19 mouse cellular contexts compared by ENCODE assay signal in the genomic region with DNA sequence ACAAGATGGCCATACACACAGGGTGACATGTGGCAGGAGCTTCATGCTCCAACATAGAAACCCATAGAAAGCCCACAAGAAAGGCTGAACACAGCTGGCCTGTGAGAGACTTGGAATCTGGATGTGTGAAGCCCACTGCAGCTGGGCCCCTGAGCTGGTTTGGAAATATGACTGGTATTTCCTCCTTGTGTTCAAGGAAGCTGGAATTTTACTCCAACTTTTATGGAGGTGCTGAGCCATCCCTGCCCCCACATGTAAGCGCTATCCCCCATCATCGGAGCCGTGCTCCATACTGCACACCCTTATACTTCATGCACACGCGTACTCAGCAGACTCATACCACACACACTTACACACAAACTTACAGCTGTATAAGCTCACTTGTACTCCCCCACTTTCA.
DNase-seq lines count a peak whose midpoint lies in the region; ATAC-seq and TF ChIP-seq lines count a peak whose summit lies in the region.
"Had no signal": no experiment of that assay in that cellular context is flagged by ENCODE, and none has a peak within 500 bp of the region (broad histone marks: within the 10 kb centered on the region; RNA-seq: fewer than 3 reads in every experiment).

No protein-coding gene starts in this region.

- H3K4me1 ChIP-seq in kidney, embryonic 14.5 days (ENCODE audit: control insufficient read depth, insufficient read depth, low read length): peaks cover 14% of the 10 kb centered on the region; the same call in 1 of the 2 replicates
- no peaks in the 10 kb centered on the region for H3K4me1 ChIP-seq in stomach, embryonic 14.5 days (ENCODE audit: control insufficient read depth, insufficient read depth, low read length)
- H3K4me1 ChIP-seq in stomach, postnatal 0 days (replicated peaks; ENCODE audit: control insufficient read depth, insufficient read depth): no peaks in the 10 kb centered on the region
- H3K4me1 ChIP-seq in limb, embryonic 10.5 days: peaks cover 13% of the 10 kb centered on the region; the same call in 1 of the 2 replicates

- H3K27ac ChIP-seq in kidney, embryonic 14.5 days (ENCODE audit: low read depth, low read length): no peak overlapping the region
- H3K27ac ChIP-seq in stomach, embryonic 14.5 days (ENCODE audit: low read length): no peak overlapping the region; the same call in 1 of the 2 replicates
- no peak overlapping the region for H3K27ac ChIP-seq in stomach, postnatal 0 days (replicated peaks)
- peak overlapping the region; percentile 54; the same call in 1 of the 2 replicates for H3K27ac ChIP-seq in limb, embryonic 10.5 days
- H3K27ac ChIP-seq: left cerebral cortex, adult 2 months had no signal

- 0 out of 2 replicates have a peak, but pooled peaks cover 7% of the 10 kb centered on the region for H3K9me3 ChIP-seq in kidney, embryonic 14.5 days (ENCODE audit: control insufficient read depth, low read length)
- no peaks in the 10 kb centered on the region; the same call in 1 of the 2 replicates for H3K9me3 ChIP-seq in stomach, embryonic 14.5 days (ENCODE audit: control insufficient read depth, low read depth, low read length)
- no peaks in the 10 kb centered on the region for H3K9me3 ChIP-seq in stomach, postnatal 0 days (ENCODE audit: control insufficient read depth, low read length)
- H3K9me3 ChIP-seq in limb, embryonic 10.5 days (replicated peaks): no peaks in the 10 kb centered on the region

- H3K4me2 ChIP-seq in kidney, embryonic 14.5 days (replicated peaks; ENCODE audit: low read depth, low read length): no peak overlapping the region
- no peak overlapping the region for H3K4me2 ChIP-seq in stomach, embryonic 14.5 days (replicated peaks; ENCODE audit: low read depth, low read length)
- no peak overlapping the region for H3K4me2 ChIP-seq in stomach, postnatal 0 days (replicated peaks; ENCODE audit: low read depth)

- no peak; the same call in 1 of the 2 replicates for ATAC-seq in kidney, embryonic 14.5 days (ENCODE audit: low FRiP score, low TSS enrichment)
- ATAC-seq in stomach, embryonic 14.5 days (ENCODE audit: insufficient number of reproducible peaks, insufficient read depth, low FRiP score, low read depth): peak; percentile 56; the same call in 1 of the 2 replicates
- ATAC-seq in stomach, postnatal 0 days (ENCODE audit: low FRiP score, low TSS enrichment): no peak
- ATAC-seq: activated CD4-positive, CD25-positive, alpha-beta regulatory T cell, adult 4 months; forebrain, embryonic 16.5 days; midbrain, embryonic 16.5 days; Patski had no signal

- 69% methylated on average over 5 of the region's 5 CpGs for WGBS in kidney, embryonic 14.5 days
- WGBS in stomach, embryonic 14.5 days: 60% methylated on average over 5 of the region's 5 CpGs
- 57% methylated on average over 5 of the region's 5 CpGs for WGBS in stomach, postnatal 0 days
- WGBS in limb, embryonic 10.5 days: 90% methylated on average over 5 of the region's 5 CpGs

- no peaks in the 10 kb centered on the region for H3K27me3 ChIP-seq in kidney, embryonic 14.5 days (ENCODE audit: control insufficient read depth, insufficient read depth, low read length)
- no peaks in the 10 kb centered on the region for H3K27me3 ChIP-seq in stomach, embryonic 14.5 days (ENCODE audit: control insufficient read depth, insufficient read depth, low read length)
- H3K27me3 ChIP-seq in stomach, postnatal 0 days (ENCODE audit: control insufficient read depth, insufficient read depth, low read length): no peaks in the 10 kb centered on the region
- H3K27me3 ChIP-seq in limb, embryonic 10.5 days (ENCODE audit: low read depth, poor library complexity, severe bottlenecking): no peaks in the 10 kb centered on the region
- H3K27me3 ChIP-seq: Patski had no signal

- TF ChIP-seq CTCF in stomach, postnatal 0 days (IDR thresholded peaks at IDR 0.05; ENCODE audit: low read depth): no peak

- no peaks in the 10 kb centered on the region for H3K36me3 ChIP-seq in kidney, embryonic 14.5 days (ENCODE audit: control insufficient read depth, insufficient read depth, low read length)
- H3K36me3 ChIP-seq in stomach, embryonic 14.5 days (ENCODE audit: control insufficient read depth, insufficient read depth, low read length): no peaks in the 10 kb centered on the region
- no peaks in the 10 kb centered on the region for H3K36me3 ChIP-seq in stomach, postnatal 0 days (ENCODE audit: control insufficient read depth, insufficient read depth, low read length)
- no peaks in the 10 kb centered on the region for H3K36me3 ChIP-seq in limb, embryonic 10.5 days

- DNase-seq in kidney, postnatal 10 days: peak; percentile 40
- no peak for DNase-seq in stomach, postnatal 0 days (ENCODE audit: low spot score)
- no peak for DNase-seq in limb, embryonic 10.5 days (ENCODE audit: low spot score)
- no peak for DNase-seq in Muller cell, postnatal 12 days (ENCODE audit: inconsistent ontology term)
- DNase-seq in cerebellum, postnatal 14 days: no peak
- no peak for DNase-seq in urinary bladder, postnatal 25 days (ENCODE audit: low spot score)
- DNase-seq: adrenal gland, postnatal 25 days; cerebellum, adult 2 months; heart, adult 11 months; lung, adult 2 months; retina, postnatal 1 day had no signal

- H3K4me3 ChIP-seq in kidney, embryonic 14.5 days (ENCODE audit: low read length): no peak overlapping the region
- H3K4me3 ChIP-seq in stomach, embryonic 14.5 days (ENCODE audit: low read depth, low read length): no peak overlapping the region
- no peak overlapping the region for H3K4me3 ChIP-seq in stomach, postnatal 0 days (ENCODE audit: low read depth, low read length)
- H3K4me3 ChIP-seq in limb, embryonic 10.5 days: no peak overlapping the region
- H3K4me3 ChIP-seq: erythroblast, embryonic 14.5 days; left cerebral cortex, adult 2 months had no signal

- H3K9ac ChIP-seq in kidney, embryonic 14.5 days (ENCODE audit: low read depth, low read length): no peak overlapping the region
- no peak overlapping the region for H3K9ac ChIP-seq in stomach, embryonic 14.5 days (replicated peaks; ENCODE audit: low read depth, low read length)
- no peak overlapping the region for H3K9ac ChIP-seq in stomach, postnatal 0 days (ENCODE audit: low read length)

- no peak for TF ChIP-seq EP300 in stomach, postnatal 0 days (optimal IDR thresholded peaks at IDR 0.05)
